Mouse (Mus musculus): ENCODE data around the gene Fam214b. TPM values are rescaled to one million over a fixed set of nuclear protein-coding genes. Genes with fewer than 3 reads are reported as not detected.

The Fam214b gene
- polyA plus RNA-seq (2012; rRNA removed; ENCODE audit: low replicate concordance), result 34.4 and 64.2 TPM in 2 replicates

DNA sequence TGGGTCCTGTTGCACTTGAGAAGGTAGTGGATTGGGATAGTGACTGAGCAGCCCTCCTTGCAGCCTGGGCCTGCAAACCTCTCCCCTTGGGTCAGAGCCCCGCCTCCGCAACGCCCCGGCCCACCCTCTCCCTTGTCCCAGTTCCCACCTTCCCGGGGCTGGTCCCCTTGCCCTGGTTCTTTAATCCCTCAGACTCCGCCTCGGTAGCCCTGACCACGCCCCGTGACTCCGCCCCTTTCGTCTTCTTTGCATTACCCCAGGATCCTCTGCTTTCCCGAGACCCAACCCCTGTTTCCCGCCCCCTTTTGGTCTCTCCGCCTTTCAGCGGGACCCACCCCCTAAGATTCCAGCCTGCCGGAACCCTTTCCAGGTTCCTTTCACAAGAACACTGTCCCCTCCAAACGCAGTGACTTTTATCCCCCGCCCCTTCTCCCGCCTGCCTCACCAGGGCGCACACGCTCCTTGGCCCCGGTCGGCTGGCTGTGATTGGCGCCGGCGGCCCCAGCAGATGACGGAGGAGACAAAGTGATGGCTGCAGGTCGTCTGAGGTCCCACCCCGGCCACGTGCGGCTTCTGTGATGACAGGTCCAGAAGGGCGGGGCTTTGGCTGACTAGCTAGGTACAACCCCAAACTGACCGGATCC, at the start of gene Fam214b:
Gene Fam214b, minus strand, starts transcription at position 562 of the 644 bp plus-strand sequence.

DNA sequence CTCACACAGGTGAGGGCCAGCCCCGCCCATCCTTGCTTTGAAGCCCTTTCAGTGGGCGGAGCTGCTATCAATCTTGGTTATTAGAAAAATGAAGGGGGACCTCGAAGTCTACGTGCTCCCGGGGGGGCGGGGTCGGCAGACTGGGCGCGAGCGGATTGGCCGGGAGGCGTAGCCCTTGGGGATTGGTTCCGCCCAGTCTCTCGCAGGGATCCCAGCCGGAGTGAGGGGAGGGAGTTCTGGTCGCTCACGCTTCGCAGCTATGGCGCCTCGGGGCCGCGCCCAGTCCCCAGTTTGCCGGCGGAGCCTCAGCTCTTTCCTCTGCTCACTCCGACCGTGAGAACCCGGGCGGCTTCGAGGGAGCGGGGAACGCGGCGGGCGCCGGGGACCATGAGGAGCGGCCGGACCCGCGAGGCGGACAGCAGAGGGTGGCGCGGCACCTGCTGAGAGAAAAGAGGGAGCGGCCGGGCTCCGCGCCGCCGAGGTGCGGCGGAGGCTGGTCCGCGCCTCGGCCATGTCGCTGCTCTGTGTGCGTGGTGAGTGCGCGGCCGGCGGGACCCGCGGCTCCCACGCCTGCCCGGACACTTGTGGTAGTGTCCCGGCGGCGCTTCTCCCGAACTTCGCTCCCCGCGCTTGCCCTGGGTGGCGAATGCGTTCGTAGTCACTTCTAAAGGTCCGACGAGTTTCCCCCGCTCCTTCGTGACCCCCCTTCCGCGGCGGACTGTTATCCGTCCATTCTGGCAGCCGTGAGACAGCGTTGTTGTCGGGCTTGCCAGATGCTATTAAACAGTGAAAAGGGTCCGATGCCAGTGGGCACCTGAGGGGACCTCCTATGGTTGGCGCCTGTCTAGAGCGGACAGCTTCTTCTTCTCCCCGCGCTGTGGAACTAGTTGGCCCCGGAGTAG, 13.0 kb upstream of the Fam214b start, which contains the start of gene Unc13b:
Gene Unc13b, plus strand, starts transcription at position 201 of the 902 bp plus-strand sequence.

GRCm38 (mm10) chr4:43031237-43031995, 14.6 kb downstream of the Fam214b start, which contains the start of gene Stoml2:
TSS of gene Stoml2 (minus strand) at chr4:43031710.

DNA sequence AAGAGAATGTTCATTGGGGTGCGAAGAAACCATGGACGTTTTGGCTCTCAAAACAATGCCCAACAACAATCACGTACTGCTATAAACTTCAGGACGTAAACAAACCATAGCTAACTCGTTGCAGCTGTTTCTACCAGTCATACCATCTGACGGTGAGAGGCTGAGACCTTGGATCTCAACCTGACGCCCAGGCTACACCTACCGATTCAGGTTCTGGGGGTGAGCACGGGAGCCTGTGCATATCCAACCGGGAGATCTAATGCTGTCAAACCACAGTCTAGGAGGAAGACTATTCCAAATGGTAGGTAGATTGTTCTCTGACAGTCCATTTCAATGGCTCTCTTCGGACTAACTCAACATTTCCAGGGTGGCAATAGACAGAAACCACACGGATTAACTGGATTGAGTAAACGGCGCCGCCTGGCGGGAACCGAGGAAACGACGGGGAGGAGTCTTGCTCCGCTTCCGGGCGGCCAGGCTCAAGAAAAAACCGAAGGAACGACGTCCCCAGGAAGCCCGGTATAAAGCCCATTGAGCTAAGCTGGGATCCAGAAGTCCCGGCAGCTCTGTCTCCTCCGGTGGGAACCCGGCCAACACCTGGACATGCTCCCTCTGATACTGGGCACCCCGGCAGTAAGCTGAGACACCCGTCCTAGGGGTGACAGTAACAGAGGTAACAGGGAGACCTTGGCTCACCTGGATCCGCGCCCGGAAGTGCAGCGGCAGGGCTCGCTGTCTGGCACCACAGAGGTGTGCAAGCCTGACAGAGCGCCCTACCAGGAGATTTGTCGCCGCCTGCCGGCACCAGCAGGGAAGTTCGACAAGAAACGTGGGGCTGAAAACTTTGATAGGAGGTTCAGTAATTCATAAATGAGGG, 20.7 kb downstream of the Fam214b start, which contains the start of gene Pigo:
Gene Pigo, minus strand, starts transcription at position 736 of the 877 bp plus-strand sequence.

DNA sequence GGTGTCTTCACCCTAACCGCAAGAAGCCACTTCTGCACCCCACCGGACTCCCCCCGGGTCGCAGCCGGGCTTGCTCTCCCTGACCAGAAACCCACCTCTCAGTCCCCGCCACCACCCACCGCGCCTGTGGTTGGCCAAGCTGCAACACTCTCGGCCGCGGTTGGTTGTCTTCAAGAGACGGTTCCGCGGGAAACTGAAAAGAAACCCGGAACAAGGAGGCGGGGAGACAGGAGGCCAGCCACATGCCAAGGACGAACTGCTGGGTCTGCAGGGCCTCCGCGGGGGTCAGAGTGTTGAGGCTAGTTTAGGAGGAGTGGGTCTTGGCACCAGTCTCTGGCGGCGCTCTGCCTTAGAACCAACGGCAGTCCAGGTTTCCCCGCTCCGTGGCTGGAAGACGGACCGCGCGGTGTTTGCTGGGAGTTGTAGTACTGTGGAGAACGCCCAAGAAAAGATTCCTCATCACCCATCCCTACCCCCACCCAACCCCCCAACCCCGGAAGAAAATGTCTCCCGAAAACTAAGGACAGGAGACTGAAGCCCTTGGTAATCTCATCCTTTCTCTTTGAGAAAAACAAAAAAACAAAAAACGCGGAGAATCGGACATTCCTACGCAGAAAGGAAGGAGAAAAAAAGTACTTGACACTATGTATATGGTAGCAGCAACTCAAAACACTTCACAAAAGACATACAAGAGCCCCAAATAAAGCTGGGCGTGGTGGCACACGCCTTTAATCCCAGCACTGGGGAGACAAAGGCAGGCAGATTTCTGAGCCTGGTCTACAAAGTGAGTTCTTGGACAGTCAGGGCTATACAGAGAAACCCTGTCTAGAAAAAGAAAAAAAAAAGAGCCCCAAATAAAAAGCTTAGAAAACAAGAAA, 35.6 kb downstream of the Fam214b start, which contains the start of gene Fancg:
Gene Fancg, minus strand, starts transcription at position 346 of the 878 bp plus-strand sequence.

DNA sequence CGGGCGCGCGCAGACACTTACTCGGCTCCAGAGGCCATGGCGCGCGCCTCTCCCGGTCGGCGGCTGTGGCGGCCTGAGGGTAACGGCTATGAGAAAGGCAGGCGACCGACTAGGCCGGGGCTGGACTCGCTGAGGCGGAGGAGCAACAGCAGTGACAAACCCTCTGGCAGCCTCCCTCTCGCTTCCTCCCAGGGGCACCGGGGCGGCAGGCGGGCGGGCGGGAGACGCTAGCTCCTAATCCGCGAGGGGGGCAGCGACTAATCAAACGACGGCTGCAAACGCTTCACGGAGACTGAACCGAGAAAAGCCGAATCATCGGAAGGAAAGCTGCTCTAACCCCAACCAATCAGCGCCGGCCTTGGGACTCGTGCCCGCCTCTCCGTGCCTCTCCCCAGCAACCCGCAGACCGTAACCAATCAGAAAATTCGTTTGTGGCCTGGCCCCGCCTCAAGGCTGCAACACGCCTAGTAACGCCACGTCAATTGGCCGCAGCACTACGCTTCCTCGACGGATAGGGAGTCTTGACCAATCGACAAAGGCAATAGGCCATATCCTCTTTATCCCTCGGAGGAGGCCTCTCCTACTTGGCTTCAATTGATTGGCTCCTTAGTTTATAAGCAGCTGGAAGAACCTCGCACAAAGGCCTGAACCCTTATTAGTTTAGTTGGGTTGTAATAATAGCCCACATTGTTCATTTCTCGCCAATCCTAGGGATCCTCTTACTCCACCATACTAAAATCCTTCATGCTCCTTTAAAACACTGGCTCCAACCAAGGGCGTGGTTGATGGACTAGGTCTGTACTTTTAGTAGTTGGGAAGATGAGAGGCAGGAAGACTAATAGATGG, 45.7 kb downstream of the Fam214b start, which contains the start of gene Vcp:
Gene Vcp, minus strand, starts transcription at position 367 of the 846 bp plus-strand sequence.

Other genes with a start within 250 kb of the Fam214b start
- gene Fam205a1, start 192.3 kb downstream of the Fam214b start, polyA plus RNA-seq (2012; rRNA removed; ENCODE audit: low replicate concordance), result not detected in 2 replicates
- not detected in 2 replicates for gene Gm12394, start 189.4 kb downstream of the Fam214b start, polyA plus RNA-seq (2012; rRNA removed; ENCODE audit: low replicate concordance)
- gene Fam205c, start 172.0 kb downstream of the Fam214b start, polyA plus RNA-seq (2012; rRNA removed; ENCODE audit: low replicate concordance), result not detected in 2 replicates
- gene Phf24, start 129.6 kb downstream of the Fam214b start, polyA plus RNA-seq (2012; rRNA removed; ENCODE audit: low replicate concordance), result 0.57 and 0.70 TPM in 2 replicates
- gene Dnajb5, start 96.4 kb downstream of the Fam214b start, polyA plus RNA-seq (2012; rRNA removed; ENCODE audit: low replicate concordance), result 4.2 and 9.0 TPM in 2 replicates
- gene 1700022I11Rik, start 76.6 kb downstream of the Fam214b start, polyA plus RNA-seq (2012; rRNA removed; ENCODE audit: low replicate concordance), result not detected in 2 replicates
- 149 and 296 TPM in 2 replicates for gene Vcp, start 45.7 kb downstream of the Fam214b start, polyA plus RNA-seq (2012; rRNA removed; ENCODE audit: low replicate concordance)
- 8.5 and 11.1 TPM in 2 replicates for gene Fancg, start 35.7 kb downstream of the Fam214b start, polyA plus RNA-seq (2012; rRNA removed; ENCODE audit: low replicate concordance)
- 30.0 and 31.1 TPM in 2 replicates for gene Pigo, start 20.4 kb downstream of the Fam214b start, polyA plus RNA-seq (2012; rRNA removed; ENCODE audit: low replicate concordance)
- gene Stoml2, start 14.5 kb downstream of the Fam214b start, polyA plus RNA-seq (2012; rRNA removed; ENCODE audit: low replicate concordance), result 58.6 and 93.0 TPM in 2 replicates
- 4.8 and 9.7 TPM in 2 replicates for gene Unc13b, start 12.7 kb upstream of the Fam214b start, polyA plus RNA-seq (2012; rRNA removed; ENCODE audit: low replicate concordance)
- gene Atp8b5, start 220.9 kb upstream of the Fam214b start, polyA plus RNA-seq (2012; rRNA removed; ENCODE audit: low replicate concordance), result not detected in 2 replicates

Measured in duodenum, adult 2 months (tissue).